Mouse (Mus musculus) liver, adult 2 months (tissue): ENCODE results near the gene Cxcr2. TPM values are rescaled to one million over a fixed set of nuclear protein-coding genes. Genes with fewer than 3 reads are reported as not detected.
"Not testable (repeated sequence)": the region's sequence is repeated elsewhere in the genome, so short reads cannot be mapped to it uniquely, and the experiment has no call there.

ENCODE experiments used
- DNase-seq: peaks from one replicate; pipeline ENCODE4 v3.0.0-alpha.2; 2011; ENCODE audit warnings: low read depth, low spot score; ENCODE audit errors: extremely low read depth
- H3K27ac ChIP-seq: fragments of 200-500 bp; replicated peaks from 2 replicates; pipeline ENCODE4 v1.5.1; 2012; ENCODE audit warnings: low read depth, mild to moderate bottlenecking, control low read depth, inconsistent platforms, low read length; ENCODE audit not compliant: insufficient read depth
- H3K27me3 ChIP-seq: fragments of 200-500 bp; 2 replicates; pipeline ENCODE4 v1.6.1; 2012; ENCODE audit warnings: mild to moderate bottlenecking, moderate library complexity, low read length, inconsistent platforms; ENCODE audit not compliant: control insufficient read depth, insufficient read depth
- H3K36me3 ChIP-seq: fragments of 200-500 bp; 2 replicates; pipeline ENCODE4 v1.6.1; 2012; ENCODE audit warnings: low read length, inconsistent platforms; ENCODE audit not compliant: control insufficient read depth, insufficient read depth
- H3K4me1 ChIP-seq: fragments of 200-500 bp; 2 replicates; pipeline ENCODE4 v1.6.1; 2011; ENCODE audit warnings: low read length; ENCODE audit not compliant: control insufficient read depth, insufficient read depth
- H3K4me3 ChIP-seq: fragments of 200-500 bp; 2 replicates; pipeline ENCODE4 v1.5.1; 2011; ENCODE audit warnings: low read depth, mild to moderate bottlenecking, control low read depth, low read length, moderate library complexity; ENCODE audit not compliant: insufficient read depth
- H3K79me2 ChIP-seq: fragments of 200-500 bp; 2 replicates; pipeline ENCODE4 v1.6.1; 2012; ENCODE audit warnings: inconsistent platforms, mild to moderate bottlenecking, low read length, moderate library complexity; ENCODE audit not compliant: control insufficient read depth, insufficient read depth
- H3K9ac ChIP-seq: fragments of 200-500 bp; 2 replicates; pipeline ENCODE4 v1.6.1; 2012; ENCODE audit warnings: low read depth, mild to moderate bottlenecking, control low read depth, inconsistent platforms, low read length
- CTCF ChIP-seq: fragments of 200-500 bp; IDR thresholded peaks from 2 replicates; pipeline ENCODE4 v1.5.1; 2011; ENCODE audit warnings: low read depth, low read length, control low read depth
- POLR2A ChIP-seq: fragments of 200-500 bp; IDR thresholded peaks from 2 replicates; pipeline ENCODE4 v1.6.1; 2011; ENCODE audit warnings: low read length, control low read depth; ENCODE audit not compliant: insufficient read depth; ENCODE audit errors: extremely low read depth
- WGBS: fragments of 180-500 bp; shearing (Covaris S2); methylation state at CpG from one replicate; pipeline ENCODE4 v1.1.7; 2018; 5-methylcytosine and 5-hydroxymethylcytosine counted together
- polyA plus RNA-seq: library from polyadenylated mRNA; depleted of rRNA; stranded (reverse); fragments of >200 nt; gene quantifications from 2 replicates; pipeline ENCODE4 v1.2.3, GENCODE M21; 2012
- total RNA-seq: library from RNA; depleted of rRNA; stranded (reverse); fragments of >200 nt; gene quantifications from 2 replicates; pipeline ENCODE4 v1.2.3, GENCODE M21; 2014

The Cxcr2 gene
- total and polyA plus RNA-seq, 2 experiments: 0.13 TPM; not detected in 1

DNA sequence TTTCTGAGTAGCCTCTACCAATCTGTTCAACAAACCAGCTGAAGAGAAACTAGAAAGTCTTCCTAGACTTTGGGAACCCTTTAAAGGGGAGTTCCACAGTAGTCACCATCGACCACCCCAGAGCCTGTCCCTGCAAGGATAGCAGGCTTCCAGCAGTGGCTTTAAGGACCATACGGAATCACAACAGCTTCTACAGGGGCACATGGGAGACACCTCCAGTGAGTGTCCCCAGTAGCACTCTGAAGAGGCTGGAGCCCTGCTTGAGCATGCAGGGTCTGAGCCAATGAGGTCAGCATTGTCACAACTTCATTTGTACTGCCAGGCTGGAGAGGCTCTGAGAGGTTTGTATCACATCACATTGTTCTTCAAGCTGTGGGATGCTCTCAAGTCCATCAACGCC lies 3.7 kb upstream of the Cxcr2 start:
- Histone ChIP-seq H3K4me3 (no peak overlapping the region), H3K27me3 (no peaks in the 10 kb centered on the region), H3K9ac (no peak overlapping the region), H3K79me2 (no peaks in the 10 kb centered on the region), H3K36me3 (no peaks in the 10 kb centered on the region), H3K27ac (no peak overlapping the region), H3K4me1 (no peaks in the 10 kb centered on the region)
- no peak for TF ChIP-seq CTCF
- no peak for TF ChIP-seq POLR2A
- 84% methylated on average over 3 of the region's 3 CpGs for WGBS
- no peak for DNase-seq

- Histone ChIP-seq H3K27ac (no peak overlapping the region), H3K36me3 (no peaks in the 10 kb centered on the region), H3K27me3 (no peaks in the 10 kb centered on the region), H3K9ac (no peak overlapping the region), H3K79me2 (no peaks in the 10 kb centered on the region), H3K4me3 (no peak overlapping the region), H3K4me1 (no peaks in the 10 kb centered on the region)
- no peak for TF ChIP-seq CTCF
- TF ChIP-seq POLR2A: no peak
- 45% methylated on average over 3 of the region's 3 CpGs for WGBS
- DNase-seq: no peak
These were observed 2.7 kb upstream of the Cxcr2 start for GRCm38 (mm10) chr1:74151091-74151490.

DNA sequence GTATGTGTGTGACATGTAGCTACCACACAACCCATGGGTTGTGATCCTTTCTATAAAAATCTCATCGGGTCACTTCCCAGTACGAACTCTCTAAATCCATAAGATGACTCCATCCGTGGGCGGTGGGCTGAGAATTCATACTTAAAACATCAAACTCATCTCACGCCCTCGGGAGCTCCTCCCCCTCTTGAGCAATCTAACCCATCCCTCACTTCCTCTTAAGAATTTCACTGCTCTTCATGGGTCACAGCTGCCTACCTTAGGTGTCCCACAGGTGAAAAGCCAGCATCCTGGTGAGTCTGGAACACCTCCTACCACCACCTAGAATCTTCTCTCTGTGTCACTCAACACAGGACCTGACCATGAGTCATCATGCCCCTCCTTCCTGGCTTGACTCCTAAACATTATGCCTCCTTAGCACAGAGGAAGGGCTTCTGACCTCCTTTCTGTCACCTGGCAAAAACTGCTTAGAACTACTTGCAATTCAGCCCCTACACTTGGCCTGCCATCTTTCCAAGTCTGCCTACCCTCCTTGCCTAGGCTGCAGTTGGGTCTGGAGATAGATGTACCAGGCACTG lies 1.7 kb downstream of the Cxcr2 start:
- no peak overlapping the region for H3K4me3 ChIP-seq
- no peaks in the 10 kb centered on the region for H3K4me1 ChIP-seq
- H3K27ac ChIP-seq: no peak overlapping the region
- TF ChIP-seq POLR2A: no peak
- TF ChIP-seq CTCF: no peak
- no peaks in the 10 kb centered on the region for H3K36me3 ChIP-seq
- 82% methylated on average over 6 of the region's 6 CpGs for WGBS
- no peaks in the 10 kb centered on the region for H3K79me2 ChIP-seq
- no peaks in the 10 kb centered on the region for H3K27me3 ChIP-seq
- no peak for DNase-seq
- no peak overlapping the region for H3K9ac ChIP-seq

DNA sequence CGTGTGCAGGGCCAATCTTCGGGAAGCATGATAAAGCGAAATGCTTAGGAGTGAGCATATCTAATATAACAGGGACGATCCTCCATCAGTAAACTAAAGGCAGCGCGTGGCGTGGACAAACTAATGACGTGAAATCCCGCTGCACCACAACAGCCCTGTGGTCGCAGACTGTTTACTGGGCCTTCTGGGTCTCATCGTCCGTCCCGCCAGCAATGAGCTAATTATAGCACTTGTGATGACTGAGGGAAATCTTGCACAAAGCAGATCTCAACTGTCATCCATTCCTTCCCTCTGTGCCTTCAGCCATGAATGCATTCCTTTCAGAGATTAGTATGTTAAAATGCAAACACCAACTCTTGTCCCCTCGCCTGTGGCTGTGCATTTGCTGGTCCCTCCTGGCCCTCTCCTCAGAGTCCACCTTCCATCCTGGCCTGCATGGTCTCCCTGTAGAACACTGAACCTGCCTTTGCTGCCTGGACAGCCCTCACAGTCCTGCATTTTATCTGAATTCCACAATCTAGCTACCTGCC lies 2.7 kb downstream of the Cxcr2 start:
- no peak overlapping the region for H3K4me3 ChIP-seq
- H3K79me2 ChIP-seq: no peaks in the 10 kb centered on the region
- H3K27ac ChIP-seq: no peak overlapping the region

DNA sequence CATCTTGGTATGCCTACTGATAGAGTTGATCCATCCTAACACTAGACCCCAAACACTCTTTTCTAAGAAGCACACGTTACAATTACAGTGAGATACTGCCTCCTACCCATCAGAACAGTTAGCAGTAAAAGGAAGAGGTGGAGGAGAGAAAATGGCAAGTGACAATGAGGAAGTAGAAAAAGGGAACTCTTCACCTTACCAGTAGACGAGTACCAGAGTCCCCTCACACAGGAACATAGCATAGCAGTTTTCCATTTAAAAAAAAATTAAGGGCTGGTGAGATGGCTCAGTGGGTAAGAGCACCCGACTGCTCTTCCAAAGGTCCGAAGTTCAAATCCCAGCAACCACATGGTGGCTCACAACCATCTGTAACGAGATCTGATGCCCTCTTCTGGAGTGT lies 5.8 kb downstream of the Cxcr2 start:
- not testable (repeated sequence) for H3K36me3 ChIP-seq, H3K4me3 ChIP-seq, H3K79me2 ChIP-seq, H3K4me1 ChIP-seq, H3K27me3 ChIP-seq, DNase-seq, H3K9ac ChIP-seq, H3K27ac ChIP-seq
- WGBS: 85% methylated on average over 5 of the region's 5 CpGs

More for the DNA sequence above, 2.7 kb downstream of the Cxcr2 start:
- H3K4me1 ChIP-seq: no peaks in the 10 kb centered on the region
- WGBS: 76% methylated on average over 14 of the region's 14 CpGs
- no peak for TF ChIP-seq POLR2A
- TF ChIP-seq CTCF: no peak
- DNase-seq: no peak
- H3K9ac ChIP-seq: no peak overlapping the region
- H3K27me3 ChIP-seq: no peaks in the 10 kb centered on the region
- no peaks in the 10 kb centered on the region for H3K36me3 ChIP-seq

GRCm38 (mm10) chr1:74160036-74160435 lies 6.2 kb downstream of the Cxcr2 start:
- TF ChIP-seq CTCF: no peak
- TF ChIP-seq POLR2A: no peak
- no peak overlapping the region for H3K4me3 ChIP-seq
- H3K79me2 ChIP-seq: no peaks in the 10 kb centered on the region
- no peak overlapping the region for H3K27ac ChIP-seq
- WGBS: 85% methylated on average over 2 of the region's 2 CpGs
- H3K27me3 ChIP-seq: no peaks in the 10 kb centered on the region
- H3K36me3 ChIP-seq: no peaks in the 10 kb centered on the region
- no peak overlapping the region for H3K9ac ChIP-seq
- H3K4me1 ChIP-seq: no peaks in the 10 kb centered on the region
- no peak for DNase-seq
